Mouse (Mus musculus): ENCODE measurements around the gene Ydjc. TPM values are rescaled to one million over a fixed set of nuclear protein-coding genes. Genes with fewer than 3 reads are reported as not detected.
"Not testable (repeated sequence)": the region's sequence is repeated elsewhere in the genome, so short reads cannot be mapped to it uniquely, and the experiment has no call there.

The Ydjc gene
- polyA plus RNA-seq, 1 experiment from 2014 or later, result 3.4 TPM

- Histone ChIP-seq H3K4me1 (ENCODE audit: insufficient read depth) (peaks cover 15% of the 10 kb centered on the region), H3K9ac (replicated peaks) (no peak overlapping the region), H3K36me3 (replicated peaks; ENCODE audit: insufficient read depth, low read length) (peaks cover 17% of the 10 kb centered on the region), H3K9me3 (ENCODE audit: low read length) (no peaks in the 10 kb centered on the region), H3K4me2 (ENCODE audit: low read depth, low read length) (no peak overlapping the region), H3K4me3 (ENCODE audit: low read depth, low read length) (no peak overlapping the region), H3K27me3 (ENCODE audit: insufficient read depth, low read length) (no peaks in the 10 kb centered on the region), H3K27ac (ENCODE audit: low read depth) (no peak overlapping the region)
- no peak for DNase-seq
- no peak for ATAC-seq
- 78% methylated on average over 7 of the region's 7 CpGs for WGBS (ENCODE audit: insufficient replicate concordance)
- TF ChIP-seq EP300 (IDR thresholded peaks at IDR 0.05; ENCODE audit: low read depth) (no peak), CTCF (IDR thresholded peaks at IDR 0.05; ENCODE audit: low read depth) (no peak)
These were observed 6.3 kb downstream of the Ydjc start for GRCm38 (mm10) chr16:17150520-17151258.

- no peak for ATAC-seq
- DNase-seq, result no peak
- H3K4me2 ChIP-seq (ENCODE audit: low read depth, low read length), result no peak overlapping the region
- WGBS (ENCODE audit: insufficient replicate concordance), result 95% methylated on average over 4 of the region's 4 CpGs
- no peaks in the 10 kb centered on the region for H3K9me3 ChIP-seq (ENCODE audit: low read length)
- peaks cover 14% of the 10 kb centered on the region for H3K4me1 ChIP-seq (ENCODE audit: insufficient read depth)
- H3K27ac ChIP-seq (ENCODE audit: low read depth), result no peak overlapping the region
- no peak overlapping the region for H3K9ac ChIP-seq (replicated peaks)
- peaks cover 23% of the 10 kb centered on the region for H3K36me3 ChIP-seq (replicated peaks; ENCODE audit: insufficient read depth, low read length)
- H3K27me3 ChIP-seq (ENCODE audit: insufficient read depth, low read length), result no peaks in the 10 kb centered on the region
- no peak overlapping the region for H3K4me3 ChIP-seq (ENCODE audit: low read depth, low read length)
- TF ChIP-seq EP300 (IDR thresholded peaks at IDR 0.05; ENCODE audit: low read depth) (no peak), CTCF (IDR thresholded peaks at IDR 0.05; ENCODE audit: low read depth) (no peak)
These were observed 7.5 kb downstream of the Ydjc start for GRCm38 (mm10) chr16:17151874-17152273.

GRCm38 (mm10) chr16:17154346-17154745 is 9.9 kb downstream of the Ydjc start:
- ATAC-seq (no peak), DNase-seq (no peak)
- H3K4me3 ChIP-seq (ENCODE audit: low read depth, low read length), result no peak overlapping the region
- H3K27ac ChIP-seq (ENCODE audit: low read depth), result no peak overlapping the region
- H3K27me3 ChIP-seq (ENCODE audit: insufficient read depth, low read length), result no peaks in the 10 kb centered on the region
- WGBS (ENCODE audit: insufficient replicate concordance), result 89% methylated on average over 2 of the region's 2 CpGs
- H3K4me1 ChIP-seq (ENCODE audit: insufficient read depth), result no peaks in the 10 kb centered on the region
- no peak for TF ChIP-seq CTCF (IDR thresholded peaks at IDR 0.05; ENCODE audit: low read depth)
- no peak for TF ChIP-seq EP300 (IDR thresholded peaks at IDR 0.05; ENCODE audit: low read depth)
- no peak overlapping the region for H3K4me2 ChIP-seq (ENCODE audit: low read depth, low read length)
- no peak overlapping the region for H3K9ac ChIP-seq (replicated peaks)
- peaks cover 46% of the 10 kb centered on the region for H3K36me3 ChIP-seq (replicated peaks; ENCODE audit: insufficient read depth, low read length)
- no peaks in the 10 kb centered on the region for H3K9me3 ChIP-seq (ENCODE audit: low read length)

GRCm38 (mm10) chr16:17165478-17165877 is 21.1 kb downstream of the Ydjc start:
- H3K27me3 ChIP-seq (ENCODE audit: insufficient read depth, low read length); H3K4me2 ChIP-seq (ENCODE audit: low read depth, low read length); DNase-seq; H3K9ac ChIP-seq (replicated peaks); H3K4me3 ChIP-seq (ENCODE audit: low read depth, low read length); H3K27ac ChIP-seq (ENCODE audit: low read depth); H3K9me3 ChIP-seq (ENCODE audit: low read length); H3K4me1 ChIP-seq (ENCODE audit: insufficient read depth); ATAC-seq: not testable (repeated sequence)
- 86% methylated on average over 1 of the region's 1 CpGs for WGBS (ENCODE audit: insufficient replicate concordance)
- peaks cover 28% of the 10 kb centered on the region for H3K36me3 ChIP-seq (replicated peaks; ENCODE audit: insufficient read depth, low read length)

GRCm38 (mm10) chr16:17167179-17167578 is 22.8 kb downstream of the Ydjc start:
- Histone ChIP-seq H3K4me2 (ENCODE audit: low read depth, low read length) (no peak overlapping the region), H3K9ac (replicated peaks) (no peak overlapping the region), H3K27me3 (ENCODE audit: insufficient read depth, low read length) (no peaks in the 10 kb centered on the region), H3K4me3 (ENCODE audit: low read depth, low read length) (no peak overlapping the region), H3K36me3 (replicated peaks; ENCODE audit: insufficient read depth, low read length) (peaks cover 36% of the 10 kb centered on the region), H3K27ac (ENCODE audit: low read depth) (no peak overlapping the region), H3K4me1 (ENCODE audit: insufficient read depth) (no peaks in the 10 kb centered on the region), H3K9me3 (ENCODE audit: low read length) (no peaks in the 10 kb centered on the region)
- TF ChIP-seq EP300 (IDR thresholded peaks at IDR 0.05; ENCODE audit: low read depth), result no peak
- no peak for TF ChIP-seq CTCF (IDR thresholded peaks at IDR 0.05; ENCODE audit: low read depth)
- DNase-seq (no peak), ATAC-seq (no peak)

- TF ChIP-seq EP300 (IDR thresholded peaks at IDR 0.05; ENCODE audit: low read depth) (no peak), CTCF (IDR thresholded peaks at IDR 0.05; ENCODE audit: low read depth) (no peak)
- Histone ChIP-seq H3K36me3 (replicated peaks; ENCODE audit: insufficient read depth, low read length) (peaks cover 40% of the 10 kb centered on the region), H3K9me3 (ENCODE audit: low read length) (no peaks in the 10 kb centered on the region), H3K4me2 (ENCODE audit: low read depth, low read length) (no peak overlapping the region), H3K9ac (replicated peaks) (no peak overlapping the region), H3K27me3 (ENCODE audit: insufficient read depth, low read length) (no peaks in the 10 kb centered on the region), H3K27ac (ENCODE audit: low read depth) (no peak overlapping the region), H3K4me3 (ENCODE audit: low read depth, low read length) (no peak overlapping the region), H3K4me1 (ENCODE audit: insufficient read depth) (no peaks in the 10 kb centered on the region)
- no peak for ATAC-seq
- DNase-seq, result no peak
- WGBS (ENCODE audit: insufficient replicate concordance), result 84% methylated on average over 5 of the region's 5 CpGs
These were observed 23.6 kb downstream of the Ydjc start for GRCm38 (mm10) chr16:17168049-17168448.
